Mouse (Mus musculus): ENCODE results near the gene Snhg11.

DNA sequence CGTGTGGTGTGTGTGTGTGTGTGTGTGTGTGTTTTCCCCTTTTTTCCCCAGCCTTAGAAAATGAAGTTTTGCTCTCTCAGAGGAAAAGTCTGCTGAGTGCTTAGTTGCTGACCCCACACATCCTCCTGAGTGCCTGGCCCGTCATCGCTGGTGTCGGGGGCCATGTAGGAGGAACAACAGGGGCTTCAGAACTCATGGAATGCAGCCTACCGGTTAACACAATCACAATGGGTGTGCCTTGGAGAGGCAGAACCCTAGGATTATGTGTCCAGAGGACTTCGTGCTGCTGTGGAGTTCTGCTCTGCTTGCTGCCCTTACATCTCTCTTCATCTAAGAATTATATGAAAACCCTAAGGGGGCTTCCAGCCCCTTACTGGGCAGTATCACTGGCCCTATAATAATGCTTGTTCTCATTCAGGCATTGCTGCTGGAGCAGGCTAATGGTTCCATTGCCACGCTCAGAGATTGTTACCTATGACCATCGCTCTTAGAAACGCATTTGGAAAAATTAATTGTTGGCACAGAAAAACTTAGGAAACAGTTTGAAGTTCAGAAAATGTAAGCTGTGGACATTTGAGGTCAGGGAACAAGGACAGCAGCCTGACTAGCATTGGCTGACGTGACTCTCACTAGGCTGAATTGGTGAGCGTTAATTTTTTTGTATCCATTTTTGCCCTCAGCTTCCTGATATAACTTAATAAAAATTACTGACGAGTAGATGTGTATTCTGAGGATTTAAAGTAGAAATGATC lies 10.2 kb upstream of the Snhg11 start:
- TF ChIP-seq CTCF (IDR thresholded peaks at IDR 0.05; ENCODE audit: insufficient read depth, low read length) (no peak), POLR2A (IDR thresholded peaks at IDR 0.05; ENCODE audit: borderline replicate concordance, extremely low read depth, low read depth, low read length) (no peak)

Measured in lung, adult 2 months (tissue).